Mouse (Mus musculus) hindbrain, embryonic 12.5 days (tissue): ENCODE data around the gene Paf1. TPM values are rescaled to one million over a fixed set of nuclear protein-coding genes. Genes with fewer than 3 reads are reported as not detected.

ENCODE experiments used
- ATAC-seq: fragments of 200-750 bp; cut with Nextera tagmentation; 2 replicates; pipeline ENCODE4 v1.8.0; 2017; ENCODE audit warnings: moderate TSS enrichment; ENCODE audit not compliant: low FRiP score
- H3K27ac ChIP-seq: fragments of 300-500 bp; sonication (generic); 2 replicates; pipeline ENCODE4 v1.5.1; 2016; ENCODE audit warnings: mild to moderate bottlenecking
- H3K27me3 ChIP-seq: fragments of 300-500 bp; sonication (generic); 2 replicates; pipeline ENCODE4 v1.6.1; 2016; ENCODE audit warnings: mild to moderate bottlenecking
- H3K36me3 ChIP-seq: fragments of 300-500 bp; sonication (generic); 2 replicates; pipeline ENCODE4 v1.6.1; 2016; ENCODE audit warnings: mild to moderate bottlenecking
- H3K4me1 ChIP-seq: fragments of 300-500 bp; sonication (generic); 2 replicates; pipeline ENCODE4 v1.6.1; 2016
- H3K4me2 ChIP-seq: fragments of 300-500 bp; sonication (generic); replicated peaks from 2 replicates; pipeline ENCODE4 v1.6.1; 2016; ENCODE audit warnings: mild to moderate bottlenecking
- H3K4me3 ChIP-seq: fragments of 300-500 bp; sonication (generic); 2 replicates; pipeline ENCODE4 v1.5.1; 2016; ENCODE audit warnings: mild to moderate bottlenecking
- H3K9ac ChIP-seq: fragments of 300-500 bp; sonication (generic); 2 replicates; pipeline ENCODE4 v1.6.1; 2016; ENCODE audit warnings: mild to moderate bottlenecking, moderate library complexity
- H3K9me3 ChIP-seq: fragments of 300-500 bp; sonication (generic); replicated peaks from 2 replicates; pipeline ENCODE4 v1.6.1; 2016; ENCODE audit warnings: mild to moderate bottlenecking
- WGBS: fragments of 180-500 bp; shearing (Covaris S2); methylation state at CpG from one replicate; pipeline ENCODE4 v1.1.7; 2016; 5-methylcytosine and 5-hydroxymethylcytosine counted together
- polyA plus RNA-seq: library from polyadenylated mRNA; unstranded; fragments of >200 nt; fragmentation: Nextera tagmentation; extraction: Ambion mirVana; gene quantifications from 2 replicates; pipeline ENCODE4 v1.2.1, GENCODE M21; 2016

The Paf1 gene
- polyA plus RNA-seq, 1 experiment from 2014 or later, result 85.9 TPM

DNA sequence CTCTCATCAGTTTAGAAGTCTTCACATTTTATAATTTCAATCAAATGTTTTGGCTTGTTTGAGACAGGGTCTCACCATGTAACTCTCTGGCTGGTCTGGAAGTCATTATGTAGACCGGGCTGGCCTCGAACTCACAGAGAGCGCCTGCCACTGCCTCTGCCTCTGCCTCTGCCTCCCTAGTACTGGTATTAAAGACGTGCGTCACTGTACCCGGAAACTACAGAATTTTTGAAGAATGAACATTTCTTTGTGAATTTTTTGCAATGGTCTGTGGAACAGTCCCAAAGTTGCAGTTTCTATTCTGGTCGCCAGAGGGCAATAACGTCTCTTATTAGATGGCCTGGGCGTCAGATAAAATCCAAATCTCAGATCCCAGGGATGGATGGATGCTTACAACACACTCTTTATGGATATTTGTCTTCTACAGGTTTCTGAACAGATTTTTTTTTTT lies 19.6 kb upstream of the Paf1 start:
- Histone ChIP-seq H3K4me1 (peaks cover 48% of the 10 kb centered on the region), H3K27ac (peak overlapping the region; percentile 90)
- ATAC-seq, result peak; percentile 3; the same call in 1 of the 2 replicates

DNA sequence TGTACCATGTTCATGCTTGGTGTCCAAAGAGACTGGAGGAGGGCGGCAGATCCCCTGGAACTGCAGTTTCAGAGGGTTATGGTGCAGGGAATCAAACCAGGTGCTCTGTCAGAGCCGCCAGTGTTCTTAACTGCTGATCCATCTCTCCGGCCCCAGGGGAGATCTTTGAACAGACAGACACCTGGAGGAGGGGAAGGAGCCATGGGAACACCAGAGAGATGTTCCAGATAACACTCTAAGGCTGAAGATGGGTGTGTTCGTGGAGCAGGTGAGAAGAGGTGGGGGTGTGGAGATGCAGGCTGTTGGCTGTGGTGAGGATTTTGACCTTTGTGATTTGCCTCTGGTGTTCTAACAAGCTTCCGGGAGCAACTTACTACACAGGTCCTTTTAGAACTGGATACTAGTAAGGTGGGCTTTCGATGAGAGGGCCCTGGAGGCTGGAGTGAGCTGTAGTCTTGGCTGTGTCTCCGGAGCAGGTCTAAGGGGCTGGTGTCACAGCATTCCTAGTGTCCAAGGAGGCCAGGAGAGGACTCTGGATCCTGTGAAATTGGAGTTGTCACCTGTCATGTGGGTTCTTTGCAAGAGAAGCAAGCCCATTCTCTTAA lies 18.8 kb upstream of the Paf1 start:
- WGBS, result 79% methylated on average over 7 of the region's 7 CpGs
- no peak overlapping the region for H3K4me2 ChIP-seq
- peaks cover 5% of the 10 kb centered on the region; the same call in 1 of the 2 replicates for H3K27me3 ChIP-seq
- H3K9me3 ChIP-seq, result no peaks in the 10 kb centered on the region
- no peak for ATAC-seq
- peaks cover 5% of the 10 kb centered on the region; the same call in 1 of the 2 replicates for H3K36me3 ChIP-seq
- no peak overlapping the region for H3K27ac ChIP-seq
- no peak overlapping the region for H3K4me3 ChIP-seq
- peaks cover 55% of the 10 kb centered on the region for H3K4me1 ChIP-seq
- no peak overlapping the region for H3K9ac ChIP-seq

More for the DNA sequence above, 19.6 kb upstream of the Paf1 start:
- Histone ChIP-seq H3K9ac (0 out of 2 replicates have a peak overlapping the region, but pooled peaks have one; percentile 41), H3K36me3 (peaks cover 11% of the 10 kb centered on the region; the same call in 1 of the 2 replicates), H3K4me2 (peak overlapping the region; percentile 57), H3K9me3 (no peaks in the 10 kb centered on the region), H3K27me3 (peaks cover 5% of the 10 kb centered on the region; the same call in 1 of the 2 replicates), H3K4me3 (peak overlapping the region; percentile 81)
- 2% methylated on average over 9 of the region's 9 CpGs for WGBS

DNA sequence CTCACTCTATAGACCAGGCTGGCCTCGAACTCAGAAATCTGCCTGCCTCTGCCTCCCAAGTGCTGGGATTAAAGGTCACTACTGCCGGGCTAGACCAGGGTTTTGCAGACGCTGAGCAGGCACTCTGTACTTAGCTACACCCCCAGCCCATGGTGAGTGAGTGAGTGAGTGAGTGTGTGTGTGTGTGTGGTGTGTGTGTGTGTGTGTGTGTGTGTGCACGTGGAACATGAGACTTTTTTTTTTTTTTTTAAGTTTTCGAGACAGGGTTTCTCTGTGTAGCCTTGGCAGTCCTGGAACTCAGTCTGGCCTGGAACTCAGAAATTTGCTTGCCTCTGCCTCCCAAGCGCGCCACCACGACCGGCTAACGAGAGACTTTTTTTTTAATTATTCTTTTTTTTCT lies 18.1 kb upstream of the Paf1 start:
- 83% methylated on average over 10 of the region's 10 CpGs for WGBS
- Histone ChIP-seq H3K4me2 (peak overlapping the region; percentile 62; the same call in 1 of the 2 replicates), H3K4me3 (no peak overlapping the region), H3K9ac (no peak overlapping the region), H3K9me3 (no peaks in the 10 kb centered on the region), H3K27ac (peak overlapping the region; percentile 91), H3K36me3 (peaks cover 4% of the 10 kb centered on the region; the same call in 1 of the 2 replicates), H3K27me3 (peaks cover 5% of the 10 kb centered on the region; the same call in 1 of the 2 replicates), H3K4me1 (peaks cover 60% of the 10 kb centered on the region)
- ATAC-seq, result no peak

DNA sequence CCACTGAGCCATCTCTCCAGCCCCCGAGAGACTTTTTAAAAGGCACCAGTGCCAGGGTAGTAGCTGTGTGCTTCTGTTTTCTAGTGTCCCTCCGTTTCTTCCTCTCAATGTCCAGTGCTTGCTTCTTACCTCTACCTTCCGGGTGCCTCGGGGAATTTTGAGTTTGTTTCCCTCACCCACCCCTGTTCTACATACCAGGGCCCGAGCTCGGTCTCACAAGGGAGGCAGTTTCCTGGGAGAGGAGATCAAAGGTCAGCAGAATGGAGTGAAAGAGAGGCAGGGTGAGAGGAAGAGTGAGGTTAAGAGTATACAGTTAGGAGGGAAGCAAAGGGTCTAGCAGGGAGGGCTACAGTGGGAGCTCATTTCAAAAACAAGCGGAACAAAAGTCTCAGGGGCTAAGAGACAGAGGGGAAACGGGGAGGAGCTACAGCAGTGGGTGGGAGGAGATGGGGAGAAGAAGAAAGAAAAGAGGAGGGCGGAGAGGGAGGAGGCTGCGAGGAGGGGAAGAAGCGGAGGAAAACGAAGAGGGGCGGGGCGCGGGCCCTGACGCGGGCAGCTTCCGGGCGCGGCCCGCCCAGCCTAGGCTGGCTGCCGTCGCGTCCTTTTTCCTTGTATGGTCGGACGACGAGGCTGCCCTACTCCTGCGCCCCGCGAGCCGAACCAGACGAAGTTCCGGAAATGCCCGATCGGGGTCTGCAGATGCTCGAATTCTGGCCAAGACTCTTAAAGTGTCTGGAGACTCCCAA lies 17.4 kb upstream of the Paf1 start:
- Histone ChIP-seq H3K4me3 (peak overlapping the region; percentile 34), H3K9ac (peak overlapping the region; percentile 59), H3K27ac (peak overlapping the region; percentile 91), H3K4me1 (peaks cover 53% of the 10 kb centered on the region), H3K4me2 (peak overlapping the region; percentile 62), H3K36me3 (peaks cover 4% of the 10 kb centered on the region; the same call in 1 of the 2 replicates), H3K9me3 (no peaks in the 10 kb centered on the region), H3K27me3 (peaks cover 5% of the 10 kb centered on the region; the same call in 1 of the 2 replicates)
- peak; percentile 30 for ATAC-seq
- WGBS, result 2% methylated on average over 33 of the region's 36 CpGs

DNA sequence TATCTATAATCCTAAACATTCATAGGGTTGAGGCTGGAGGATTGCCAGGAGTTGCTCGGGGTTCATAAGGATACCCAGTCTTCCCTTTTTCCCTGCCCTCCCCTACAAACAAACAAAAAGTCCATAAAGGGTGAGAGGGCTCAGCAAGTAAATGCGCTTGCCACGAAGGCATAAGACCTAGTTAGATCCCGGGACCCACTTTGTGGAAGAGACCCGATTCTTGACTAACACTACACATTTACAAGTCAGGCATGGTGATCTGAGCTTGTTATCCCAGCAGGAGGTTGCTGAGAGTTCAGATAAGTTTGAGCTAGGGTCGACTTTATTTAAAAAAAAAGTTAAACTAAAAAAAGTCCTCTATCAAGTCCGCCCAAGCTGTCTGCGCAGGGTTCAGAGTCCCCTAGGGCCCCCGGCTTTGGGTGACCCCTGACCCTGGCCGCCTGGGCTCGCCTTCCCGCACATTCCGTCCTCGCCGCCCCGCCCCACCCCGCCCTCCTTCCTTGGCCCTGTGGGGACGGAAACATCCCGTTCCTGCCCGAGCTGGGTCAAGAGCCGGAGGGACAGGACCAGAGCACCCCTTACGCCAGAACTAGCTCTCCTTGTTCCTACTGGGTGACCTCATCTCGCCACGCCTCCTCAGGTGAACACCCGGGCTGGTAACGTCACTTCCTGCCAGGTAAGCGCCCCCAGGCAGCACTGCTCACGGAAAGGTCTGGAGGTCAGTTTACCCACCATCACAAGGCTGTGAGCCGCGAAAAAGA lies 16.6 kb upstream of the Paf1 start:
- Histone ChIP-seq H3K4me2 (peak overlapping the region; percentile 62), H3K9ac (peak overlapping the region; percentile 59), H3K36me3 (peaks cover 4% of the 10 kb centered on the region; the same call in 1 of the 2 replicates), H3K9me3 (no peaks in the 10 kb centered on the region), H3K27ac (peak overlapping the region; percentile 91), H3K4me3 (peak overlapping the region; percentile 34), H3K27me3 (peaks cover 8% of the 10 kb centered on the region; the same call in 1 of the 2 replicates), H3K4me1 (peaks cover 52% of the 10 kb centered on the region)
- 3% methylated on average over 30 of the region's 30 CpGs for WGBS
- ATAC-seq, result no peak

DNA sequence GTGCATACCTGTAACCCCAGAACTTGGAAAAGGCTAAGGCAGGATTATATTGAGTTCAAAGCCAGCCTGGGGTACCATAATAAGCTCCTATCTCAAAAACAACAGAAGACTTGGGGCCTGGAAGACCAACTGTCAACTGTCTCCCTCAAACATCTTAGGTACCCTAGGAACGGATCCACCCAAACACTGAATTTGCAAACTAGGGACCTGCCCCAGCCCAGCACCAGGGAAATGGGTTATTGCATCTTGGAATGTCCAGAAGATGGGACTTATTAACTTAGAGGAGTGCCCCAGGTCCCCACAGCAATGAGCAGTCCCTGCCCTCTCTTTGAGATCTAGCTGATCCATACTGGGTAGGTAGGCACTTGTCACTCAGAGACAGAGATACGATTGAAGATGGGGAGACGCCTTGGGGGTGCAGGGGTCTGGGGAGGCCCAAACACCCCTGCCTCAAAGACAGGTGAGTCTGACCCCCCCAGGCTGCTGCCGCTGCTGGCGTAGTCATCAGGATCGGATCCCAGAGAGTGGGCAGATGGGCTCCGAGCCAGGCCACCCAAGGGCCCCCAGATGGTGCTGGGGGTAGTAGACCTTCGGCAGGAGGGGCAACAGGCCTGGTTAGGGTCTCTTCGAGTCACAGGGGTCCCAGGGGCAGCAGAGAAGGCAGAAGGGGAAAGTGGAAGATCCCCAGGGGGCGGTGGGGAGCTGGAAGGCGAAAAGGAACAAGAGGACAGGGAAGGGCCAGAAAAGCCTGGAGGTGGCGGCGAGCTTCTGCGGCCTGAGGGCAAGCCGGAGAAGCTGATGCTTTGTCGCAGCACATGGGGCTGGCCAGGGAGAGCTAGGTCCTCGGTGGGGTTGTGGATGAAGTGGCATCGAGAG lies 15.3 kb upstream of the Paf1 start:
- peaks cover 8% of the 10 kb centered on the region; the same call in 1 of the 2 replicates for H3K27me3 ChIP-seq
- H3K9ac ChIP-seq, result no peak overlapping the region
- peaks cover 4% of the 10 kb centered on the region; the same call in 1 of the 2 replicates for H3K36me3 ChIP-seq
- H3K27ac ChIP-seq, result no peak overlapping the region
- no peaks in the 10 kb centered on the region for H3K9me3 ChIP-seq
- peak overlapping the region; percentile 55 for H3K4me3 ChIP-seq
- ATAC-seq, result no peak
- peak overlapping the region; percentile 90 for H3K4me2 ChIP-seq
- H3K4me1 ChIP-seq, result peaks cover 63% of the 10 kb centered on the region
- WGBS, result 71% methylated on average over 18 of the region's 18 CpGs

DNA sequence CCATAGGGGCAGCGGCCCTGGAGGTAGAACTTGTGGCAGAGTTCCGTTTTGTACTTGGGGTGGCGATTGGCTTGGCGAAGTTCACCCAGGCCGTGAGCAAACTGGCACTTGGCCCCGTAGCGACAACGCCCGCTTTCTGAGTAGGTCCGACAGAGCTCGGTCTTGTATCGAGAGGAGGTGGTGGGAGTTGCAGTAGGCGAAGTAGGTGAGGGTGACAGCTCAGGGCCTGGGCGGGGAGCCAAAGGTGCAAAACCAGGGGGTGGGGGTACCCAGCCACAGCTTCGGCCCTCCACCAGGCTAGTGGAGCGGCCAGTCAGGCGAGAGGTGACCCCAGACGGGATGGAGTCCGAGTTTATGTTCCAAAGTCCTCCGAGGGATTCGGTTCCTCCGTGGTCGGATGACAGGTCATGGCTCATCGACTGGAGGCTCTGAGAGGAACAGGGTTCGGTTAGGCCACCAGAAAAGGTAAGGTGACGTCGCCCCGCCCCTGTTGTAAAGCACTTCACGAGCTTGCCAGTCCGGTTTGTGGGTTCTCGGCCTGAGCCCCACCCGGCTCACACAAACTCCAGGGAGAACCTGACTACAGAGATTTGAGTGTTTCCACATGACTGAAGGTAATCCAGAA lies 14.6 kb upstream of the Paf1 start:
- no peak for ATAC-seq
- H3K4me1 ChIP-seq, result peaks cover 70% of the 10 kb centered on the region
- 47% methylated on average over 32 of the region's 32 CpGs for WGBS
- peak overlapping the region; percentile 90 for H3K4me2 ChIP-seq
- no peaks in the 10 kb centered on the region for H3K9me3 ChIP-seq
- peaks cover 4% of the 10 kb centered on the region; the same call in 1 of the 2 replicates for H3K36me3 ChIP-seq
- peak overlapping the region; percentile 55 for H3K4me3 ChIP-seq
- no peak overlapping the region; the same call in 1 of the 2 replicates for H3K27ac ChIP-seq
- H3K9ac ChIP-seq, result peak overlapping the region; percentile 78
- H3K27me3 ChIP-seq, result peaks cover 8% of the 10 kb centered on the region; the same call in 1 of the 2 replicates

DNA sequence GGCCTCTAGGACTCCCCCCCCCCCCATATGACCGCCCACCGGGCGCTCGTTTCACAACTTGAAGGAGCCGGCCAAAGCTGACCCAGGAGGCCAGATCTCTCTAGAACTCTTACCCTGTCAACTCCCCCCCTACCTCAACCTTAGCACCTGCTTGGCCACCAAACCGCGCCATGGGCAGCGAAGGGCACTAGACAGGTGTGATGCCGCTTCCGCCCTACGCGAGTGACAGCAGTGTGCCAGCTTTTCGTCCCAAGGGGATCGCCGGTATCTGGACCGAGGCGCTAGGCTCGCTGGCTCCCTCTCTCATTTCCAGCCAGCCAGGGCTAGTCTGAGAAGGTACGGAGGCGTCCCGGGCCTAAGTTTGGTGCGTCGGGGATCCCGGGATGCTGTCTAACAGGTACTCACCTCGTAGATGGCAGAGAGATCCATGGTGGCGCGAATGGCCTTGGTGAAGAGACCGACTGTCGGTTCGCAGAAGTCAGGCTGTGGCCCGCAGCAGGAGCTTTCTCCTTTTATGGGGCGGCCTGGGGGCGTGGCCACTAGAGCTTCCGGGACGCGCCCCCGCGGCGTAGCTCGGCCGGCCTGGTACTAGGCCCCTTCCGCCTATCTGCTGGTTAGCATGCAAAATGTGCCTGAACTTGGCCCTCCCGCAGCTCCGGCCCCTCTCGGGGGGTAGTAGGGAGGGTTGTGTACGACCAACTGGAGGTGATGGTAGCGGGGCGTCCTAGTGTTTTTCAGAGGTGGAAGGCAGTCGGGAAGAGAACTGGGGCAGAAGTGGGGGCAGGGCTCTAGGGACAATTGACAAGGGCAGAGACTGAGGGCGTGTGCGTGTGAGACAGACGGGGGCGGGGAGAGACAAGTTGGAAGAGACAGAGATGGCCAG lies 13.7 kb upstream of the Paf1 start:
- peaks cover 4% of the 10 kb centered on the region; the same call in 1 of the 2 replicates for H3K36me3 ChIP-seq
- ATAC-seq, result peak; percentile 60
- H3K27me3 ChIP-seq, result peaks cover 8% of the 10 kb centered on the region; the same call in 1 of the 2 replicates
- H3K9ac ChIP-seq, result peak overlapping the region; percentile 78
- peaks cover 68% of the 10 kb centered on the region for H3K4me1 ChIP-seq
- peak overlapping the region; percentile 84 for H3K27ac ChIP-seq
- peak overlapping the region; percentile 90 for H3K4me2 ChIP-seq
- H3K4me3 ChIP-seq, result peak overlapping the region; percentile 55
- WGBS, result under 1% methylated on average over 52 of the region's 53 CpGs
- H3K9me3 ChIP-seq, result no peaks in the 10 kb centered on the region

DNA sequence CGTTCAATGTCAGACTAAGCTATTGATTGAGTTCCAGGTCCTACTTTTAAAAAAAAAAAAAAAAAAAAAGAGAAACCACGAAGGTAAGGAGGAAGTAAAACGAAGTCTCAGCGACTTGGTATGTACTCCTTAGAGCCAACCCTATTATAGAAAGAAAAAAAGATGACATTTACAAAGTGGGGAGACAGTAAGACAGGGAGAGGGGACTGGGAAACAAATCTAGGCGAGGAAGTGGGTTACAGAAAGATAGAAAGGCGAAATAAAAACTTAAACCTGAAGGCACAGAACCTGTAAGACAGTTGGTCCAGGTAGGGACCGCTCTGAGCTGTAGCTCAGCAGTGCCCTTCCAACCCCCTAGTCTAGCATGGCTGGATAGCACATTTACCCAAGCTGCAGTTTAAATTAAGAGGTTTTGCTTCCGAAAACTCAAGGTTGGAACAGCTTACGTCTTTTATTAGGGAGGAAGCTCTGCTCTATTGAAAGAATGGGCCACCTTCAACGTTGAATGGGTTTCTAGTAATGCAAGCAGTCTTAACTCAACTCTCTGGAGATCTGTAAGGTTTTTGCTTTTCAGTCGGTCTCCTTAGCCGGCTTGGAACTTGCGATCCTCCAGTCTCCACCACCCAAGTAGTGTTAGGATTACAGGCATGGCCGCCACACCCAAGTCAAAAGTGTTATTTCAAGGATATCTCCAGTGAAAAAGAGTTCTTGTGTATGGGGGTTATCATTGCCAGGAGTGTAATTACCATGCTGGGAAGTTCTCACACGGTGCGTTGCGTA lies 12.3 kb upstream of the Paf1 start, which contains the start of gene Zfp36:
Gene Zfp36 (minus strand): TSS at position 17 of the 780 bp plus-strand sequence.
- Histone ChIP-seq H3K9me3 (no peaks in the 10 kb centered on the region), H3K27ac (peak within 1 kb of the TSS; percentile 84), H3K27me3 (peaks cover 8% of the 10 kb centered on the region; the same call in 1 of the 2 replicates), H3K4me1 (peaks cover 60% of the 10 kb centered on the region), H3K4me3 (peak within 1 kb of the TSS; percentile 55), H3K36me3 (peaks cover 4% of the 10 kb centered on the region; the same call in 1 of the 2 replicates), H3K4me2 (peak within 1 kb of the TSS; percentile 90), H3K9ac (peak within 1 kb of the TSS; percentile 78)
- 52% methylated on average over 17 of the region's 17 CpGs for WGBS
- no peak for ATAC-seq
